Mouse (Mus musculus): Measurements from ENCODE around the gene Mink1.

Gene Mink1

GRCm38 (mm10) chr11:70594253-70594989 lies 31.7 kb downstream of the Mink1 start:
- no peak for DNase-seq (ENCODE audit: low read depth)

- DNase-seq (ENCODE audit: low read depth) = no peak
Measured at GRCm38 (mm10) chr11:70595638-70596037, 33.0 kb downstream of the Mink1 start.

GRCm38 (mm10) chr11:70596094-70596493 lies 33.4 kb downstream of the Mink1 start:
- no peak for DNase-seq (ENCODE audit: low read depth)

- DNase-seq (ENCODE audit: low read depth) = no peak
Measured at GRCm38 (mm10) chr11:70597301-70597700, 34.6 kb downstream of the Mink1 start.

GRCm38 (mm10) chr11:70598451-70598953 lies 35.8 kb downstream of the Mink1 start:
- no peak for DNase-seq (ENCODE audit: low read depth)

- DNase-seq (ENCODE audit: low read depth) = peak; percentile 89
Measured at GRCm38 (mm10) chr11:70605024-70605566, 42.4 kb downstream of the Mink1 start.

- DNase-seq (ENCODE audit: low read depth) = no peak
Measured at GRCm38 (mm10) chr11:70606717-70607116, 44.0 kb downstream of the Mink1 start.

GRCm38 (mm10) chr11:70607611-70608010 lies 44.9 kb downstream of the Mink1 start:
- DNase-seq (ENCODE audit: low read depth) = no peak

GRCm38 (mm10) chr11:70608381-70609066 lies 45.8 kb downstream of the Mink1 start:
- no peak for DNase-seq (ENCODE audit: low read depth)

GRCm38 (mm10) chr11:70610752-70611151 lies 48.1 kb downstream of the Mink1 start:
- peak; percentile 41 for DNase-seq (ENCODE audit: low read depth)

- DNase-seq (ENCODE audit: low read depth) = no peak
Measured at GRCm38 (mm10) chr11:70612505-70612904, 49.8 kb downstream of the Mink1 start.

- DNase-seq (ENCODE audit: low read depth) = no peak
Measured at GRCm38 (mm10) chr11:70615074-70615473, 52.4 kb downstream of the Mink1 start.

- no peak for DNase-seq (ENCODE audit: low read depth)
Measured at GRCm38 (mm10) chr11:70615516-70616093, 52.9 kb downstream of the Mink1 start, which contains the start of gene 4930544D05Rik. TSS of gene 4930544D05Rik (plus strand) at chr11:70615848.

GRCm38 (mm10) chr11:70619101-70619500 lies 56.4 kb downstream of the Mink1 start, which contains the start of gene Chrne:
TSS of gene Chrne (minus strand) at chr11:70619216.
- DNase-seq (ENCODE audit: low read depth) = no peak

- DNase-seq (ENCODE audit: low read depth) = peak; percentile 26
Measured at GRCm38 (mm10) chr11:70621972-70622814, 59.5 kb downstream of the Mink1 start.

- DNase-seq (ENCODE audit: low read depth) = peak; percentile 32
Measured at GRCm38 (mm10) chr11:70623053-70623742, 60.5 kb downstream of the Mink1 start.

GRCm38 (mm10) chr11:70625473-70625872 lies 62.8 kb downstream of the Mink1 start:
- peak; percentile 73 for DNase-seq (ENCODE audit: low read depth)

GRCm38 (mm10) chr11:70626877-70627276 lies 64.2 kb downstream of the Mink1 start:
- no peak for DNase-seq (ENCODE audit: low read depth)

- no peak for DNase-seq (ENCODE audit: low read depth)
Measured at GRCm38 (mm10) chr11:70628431-70628830, 65.8 kb downstream of the Mink1 start.

GRCm38 (mm10) chr11:70629557-70629956 lies 66.9 kb downstream of the Mink1 start:
- DNase-seq (ENCODE audit: low read depth) = peak; percentile 75

GRCm38 (mm10) chr11:70630129-70630528 lies 67.4 kb downstream of the Mink1 start:
- DNase-seq (ENCODE audit: low read depth) = no peak
